Mouse (Mus musculus) bone marrow macrophage, adult 2 months (primary cell): ENCODE results near the gene Lrba. TPM values are rescaled to one million over a fixed set of nuclear protein-coding genes. Genes with fewer than 3 reads are reported as not detected.

ENCODE experiments used
- H3K27ac ChIP-seq: 2 replicates; pipeline ENCODE4 v1.5.1; 2012; ENCODE audit warnings: low read depth, low read length; ENCODE audit not compliant: insufficient read depth
- H3K4me1 ChIP-seq: 2 replicates; pipeline ENCODE4 v1.6.1; 2012; ENCODE audit warnings: low read length; ENCODE audit not compliant: control insufficient read depth, insufficient read depth
- H3K4me3 ChIP-seq: 2 replicates; pipeline ENCODE4 v1.5.1; 2012; ENCODE audit warnings: mild to moderate bottlenecking, low read length, moderate library complexity; ENCODE audit not compliant: insufficient read depth
- CTCF ChIP-seq: IDR thresholded peaks from 2 replicates; pipeline ENCODE4 v1.5.1; 2012; ENCODE audit warnings: low read depth, mild to moderate bottlenecking, low read length, moderate library complexity
- POLR2A ChIP-seq: IDR thresholded peaks from 2 replicates; pipeline ENCODE4 v1.6.1; 2012; ENCODE audit warnings: mild to moderate bottlenecking, low read depth, low read length, borderline replicate concordance
- polyA plus RNA-seq: library from polyadenylated mRNA; stranded (reverse); fragments of >200 nt; gene quantifications from 2 replicates; pipeline ENCODE4 v1.2.4, GENCODE M21; 2012; ENCODE audit not compliant: missing spikeins, insufficient read depth, insufficient read length

Gene Lrba
- polyA plus RNA-seq, 1 experiment, result 5.8 TPM

- TF ChIP-seq CTCF (no peak), POLR2A (no peak)
- no peaks in the 10 kb centered on the region for H3K4me1 ChIP-seq
- no peak overlapping the region for H3K27ac ChIP-seq
- H3K4me3 ChIP-seq, result no peak overlapping the region
These were observed 595.9 kb downstream of the Lrba start for GRCm38 (mm10) chr3:86820344-86820743.

- TF ChIP-seq CTCF (no peak), POLR2A (no peak)
- Histone ChIP-seq H3K4me1 (no peaks in the 10 kb centered on the region), H3K4me3 (no peak overlapping the region), H3K27ac (no peak overlapping the region)
These were observed 596.9 kb downstream of the Lrba start for GRCm38 (mm10) chr3:86821383-86821782.

GRCm38 (mm10) chr3:86827506-86827905 is 603.0 kb downstream of the Lrba start:
- Histone ChIP-seq H3K4me3 (no peak overlapping the region), H3K4me1 (no peaks in the 10 kb centered on the region), H3K27ac (no peak overlapping the region)
- TF ChIP-seq POLR2A (no peak), CTCF (no peak)

- no peaks in the 10 kb centered on the region for H3K4me1 ChIP-seq
- H3K27ac ChIP-seq, result no peak overlapping the region
- no peak for TF ChIP-seq POLR2A
- no peak for TF ChIP-seq CTCF
- H3K4me3 ChIP-seq, result no peak overlapping the region
These were observed 607.6 kb downstream of the Lrba start for GRCm38 (mm10) chr3:86832115-86832514.

Other genes starting within 250 kb of the Lrba start
- gene Prss48, start 222.2 kb upstream of the Lrba start, polyA plus RNA-seq, result not detected in 2 replicates
- 1,248 and 1,390 TPM in 2 replicates for gene Rps3a1, start 82.0 kb upstream of the Lrba start, polyA plus RNA-seq